Mouse (Mus musculus): ENCODE data around the gene Sympk. TPM values are rescaled to one million over a fixed set of nuclear protein-coding genes. Genes with fewer than 3 reads are reported as not detected.
A peak's percentile ranks its signal among the peaks of the same experiment; 100 is the strongest.

Sympk gene
- 34.3 and 34.6 TPM in 2 replicates for polyA plus RNA-seq (2015; fragmentation: Nextera tagmentation; extraction: Ambion mirVana)

- H3K4me3 ChIP-seq, result peak within 1 kb of the TSS; percentile 93
- under 1% methylated on average over 49 of the region's 50 CpGs for WGBS
Observed at GRCm38 (mm10) chr7:19024096-19024506, at the start of gene Sympk. Sympk (plus strand) TSS chr7:19024377.

GRCm38 (mm10) chr7:18978381-18978780 lies 45.8 kb upstream of the Sympk start:
- WGBS, result 75% methylated on average over 9 of the region's 9 CpGs
- ATAC-seq (ENCODE audit: borderline replicate concordance, extremely low read depth, low FRiP score, low TSS enrichment), result no peak

More at GRCm38 (mm10) chr7:19024096-19024506, at the start of gene Sympk:
- peaks cover 5% of the 10 kb centered on the region for H3K36me3 ChIP-seq
- H3K27me3 ChIP-seq, result peaks cover 34% of the 10 kb centered on the region
- peak; percentile 96 for ATAC-seq (ENCODE audit: borderline replicate concordance, extremely low read depth, low FRiP score, low TSS enrichment)
- H3K9ac ChIP-seq, result peak within 1 kb of the TSS; percentile 93
- H3K9me3 ChIP-seq, result no peaks in the 10 kb centered on the region
- peak within 1 kb of the TSS; percentile 67 for H3K4me2 ChIP-seq
- H3K27ac ChIP-seq, result peak within 1 kb of the TSS; percentile 26; the same call in 1 of the 2 replicates
- H3K4me1 ChIP-seq, result peaks cover 29% of the 10 kb centered on the region

GRCm38 (mm10) chr7:18986503-18986902 lies 37.7 kb upstream of the Sympk start:
- WGBS, result 60% methylated on average over 2 of the region's 2 CpGs
- peaks cover 12% of the 10 kb centered on the region; the same call in 1 of the 2 replicates for H3K27me3 ChIP-seq

More at GRCm38 (mm10) chr7:18978381-18978780, 45.8 kb upstream of the Sympk start:
- H3K9me3 ChIP-seq, result no peaks in the 10 kb centered on the region
- H3K4me1 ChIP-seq, result no peaks in the 10 kb centered on the region
- H3K4me3 ChIP-seq, result no peak overlapping the region
- H3K36me3 ChIP-seq, result no peaks in the 10 kb centered on the region
- no peak overlapping the region for H3K9ac ChIP-seq
- no peaks in the 10 kb centered on the region for H3K27me3 ChIP-seq
- no peak overlapping the region for H3K27ac ChIP-seq
- no peak overlapping the region for H3K4me2 ChIP-seq

GRCm38 (mm10) chr7:18987100-18987499 lies 37.1 kb upstream of the Sympk start, which contains the start of gene Nanos2:
Nanos2 (plus strand) TSS chr7:18987400.
- Histone ChIP-seq H3K9me3 (no peaks in the 10 kb centered on the region), H3K4me2 (no peak within 1 kb of the TSS), H3K27ac (no peak within 1 kb of the TSS), H3K9ac (no peak within 1 kb of the TSS), H3K27me3 (peaks cover 18% of the 10 kb centered on the region), H3K4me1 (peaks cover 20% of the 10 kb centered on the region), H3K36me3 (no peaks in the 10 kb centered on the region), H3K4me3 (no peak within 1 kb of the TSS)
- WGBS, result 51% methylated on average over 2 of the region's 2 CpGs
- ATAC-seq (ENCODE audit: borderline replicate concordance, extremely low read depth, low FRiP score, low TSS enrichment), result no peak

More at GRCm38 (mm10) chr7:18986503-18986902, 37.7 kb upstream of the Sympk start:
- no peak for ATAC-seq (ENCODE audit: borderline replicate concordance, extremely low read depth, low FRiP score, low TSS enrichment)
- Histone ChIP-seq H3K4me3 (no peak overlapping the region), H3K9ac (no peak overlapping the region), H3K36me3 (no peaks in the 10 kb centered on the region), H3K4me2 (no peak overlapping the region), H3K27ac (no peak overlapping the region), H3K9me3 (no peaks in the 10 kb centered on the region), H3K4me1 (peaks cover 14% of the 10 kb centered on the region)

GRCm38 (mm10) chr7:18987747-18988146 lies 36.4 kb upstream of the Sympk start:
- ATAC-seq (ENCODE audit: borderline replicate concordance, extremely low read depth, low FRiP score, low TSS enrichment), result no peak
- 71% methylated on average over 13 of the region's 13 CpGs for WGBS
- Histone ChIP-seq H3K27ac (no peak overlapping the region), H3K4me3 (no peak overlapping the region), H3K9me3 (no peaks in the 10 kb centered on the region), H3K4me2 (no peak overlapping the region), H3K4me1 (peaks cover 22% of the 10 kb centered on the region), H3K9ac (no peak overlapping the region), H3K27me3 (peaks cover 24% of the 10 kb centered on the region), H3K36me3 (no peaks in the 10 kb centered on the region)

- Histone ChIP-seq H3K9me3 (no peaks in the 10 kb centered on the region), H3K4me2 (no peak overlapping the region), H3K4me1 (peaks cover 22% of the 10 kb centered on the region), H3K4me3 (no peak overlapping the region), H3K27ac (no peak overlapping the region), H3K9ac (no peak overlapping the region), H3K36me3 (no peaks in the 10 kb centered on the region), H3K27me3 (peaks cover 34% of the 10 kb centered on the region)
- WGBS, result 65% methylated on average over 6 of the region's 6 CpGs
- ATAC-seq (ENCODE audit: borderline replicate concordance, extremely low read depth, low FRiP score, low TSS enrichment), result no peak
Observed at GRCm38 (mm10) chr7:18988780-18989179, 35.4 kb upstream of the Sympk start.

- no peak for ATAC-seq (ENCODE audit: borderline replicate concordance, extremely low read depth, low FRiP score, low TSS enrichment)
- peaks cover 22% of the 10 kb centered on the region for H3K4me1 ChIP-seq
- no peaks in the 10 kb centered on the region for H3K36me3 ChIP-seq
- WGBS, result 5% methylated on average over 5 of the region's 5 CpGs
- 0 out of 2 replicates have a peak overlapping the region, but pooled peaks have one; percentile 1 for H3K9ac ChIP-seq
- H3K27me3 ChIP-seq, result peaks cover 35% of the 10 kb centered on the region
- H3K27ac ChIP-seq, result peak overlapping the region; percentile 57; the same call in 1 of the 2 replicates
- peak overlapping the region; percentile 83 for H3K4me2 ChIP-seq
- H3K9me3 ChIP-seq, result no peaks in the 10 kb centered on the region
- H3K4me3 ChIP-seq, result peak overlapping the region; percentile 53
Observed at GRCm38 (mm10) chr7:18989995-18990394, 34.2 kb upstream of the Sympk start.

GRCm38 (mm10) chr7:18990601-18991295 lies 33.4 kb upstream of the Sympk start, which contains the start of gene Mypop:
Mypop (plus strand) TSS chr7:18991245.
- Histone ChIP-seq H3K4me1 (peaks cover 22% of the 10 kb centered on the region), H3K9me3 (no peaks in the 10 kb centered on the region), H3K9ac (peak within 1 kb of the TSS; percentile 53), H3K4me3 (peak within 1 kb of the TSS; percentile 53), H3K36me3 (no peaks in the 10 kb centered on the region), H3K27me3 (peaks cover 35% of the 10 kb centered on the region), H3K4me2 (peak within 1 kb of the TSS; percentile 83), H3K27ac (peak within 1 kb of the TSS; percentile 57)
- under 1% methylated on average over 37 of the region's 37 CpGs for WGBS
- ATAC-seq (ENCODE audit: borderline replicate concordance, extremely low read depth, low FRiP score, low TSS enrichment), result peak; percentile 93

GRCm38 (mm10) chr7:18991660-18992293 lies 32.4 kb upstream of the Sympk start:
- Histone ChIP-seq H3K4me3 (peak overlapping the region; percentile 53), H3K4me1 (peaks cover 22% of the 10 kb centered on the region), H3K27me3 (peaks cover 35% of the 10 kb centered on the region), H3K27ac (no peak overlapping the region), H3K9ac (peak overlapping the region; percentile 53), H3K36me3 (no peaks in the 10 kb centered on the region), H3K4me2 (peak overlapping the region; percentile 83), H3K9me3 (no peaks in the 10 kb centered on the region)
- under 1% methylated on average over 59 of the region's 59 CpGs for WGBS
- ATAC-seq (ENCODE audit: borderline replicate concordance, extremely low read depth, low FRiP score, low TSS enrichment), result no peak; the same call in 1 of the 2 replicates

GRCm38 (mm10) chr7:18992294-18992675 lies 31.9 kb upstream of the Sympk start:
- Histone ChIP-seq H3K27me3 (peaks cover 35% of the 10 kb centered on the region), H3K4me2 (peak overlapping the region; percentile 83), H3K4me3 (peak overlapping the region; percentile 53), H3K9me3 (no peaks in the 10 kb centered on the region), H3K9ac (peak overlapping the region; percentile 53), H3K27ac (no peak overlapping the region), H3K4me1 (peaks cover 22% of the 10 kb centered on the region), H3K36me3 (no peaks in the 10 kb centered on the region)
- whole genome bisulfite sequencing, result 2% methylated on average over 31 of the region's 31 CpGs
- no peak for ATAC-seq (ENCODE audit: borderline replicate concordance, extremely low read depth, low FRiP score, low TSS enrichment)

GRCm38 (mm10) chr7:18993036-18993435 lies 31.1 kb upstream of the Sympk start:
- Histone ChIP-seq H3K36me3 (no peaks in the 10 kb centered on the region), H3K27me3 (peaks cover 35% of the 10 kb centered on the region), H3K4me3 (no peak overlapping the region), H3K4me2 (peak overlapping the region; percentile 83; the same call in 1 of the 2 replicates), H3K27ac (no peak overlapping the region), H3K4me1 (peaks cover 22% of the 10 kb centered on the region), H3K9ac (no peak overlapping the region), H3K9me3 (no peaks in the 10 kb centered on the region)
- ATAC-seq (ENCODE audit: borderline replicate concordance, extremely low read depth, low FRiP score, low TSS enrichment), result no peak
- 86% methylated on average over 5 of the region's 5 CpGs for WGBS

- H3K9ac ChIP-seq, result no peak overlapping the region
- no peak overlapping the region for H3K27ac ChIP-seq
- H3K4me3 ChIP-seq, result no peak overlapping the region
- no peaks in the 10 kb centered on the region for H3K9me3 ChIP-seq
- ATAC-seq (ENCODE audit: borderline replicate concordance, extremely low read depth, low FRiP score, low TSS enrichment), result no peak
- H3K27me3 ChIP-seq, result no peaks in the 10 kb centered on the region
- H3K4me2 ChIP-seq, result no peak overlapping the region
- H3K36me3 ChIP-seq, result no peaks in the 10 kb centered on the region
- WGBS, result 34% methylated on average over 9 of the region's 9 CpGs
- peaks cover 22% of the 10 kb centered on the region for H3K4me1 ChIP-seq
Observed at GRCm38 (mm10) chr7:18998835-18999234, 25.3 kb upstream of the Sympk start.
